Mouse (Mus musculus): ENCODE measurements around the gene Mrpl4.

Mrpl4 gene

DNA sequence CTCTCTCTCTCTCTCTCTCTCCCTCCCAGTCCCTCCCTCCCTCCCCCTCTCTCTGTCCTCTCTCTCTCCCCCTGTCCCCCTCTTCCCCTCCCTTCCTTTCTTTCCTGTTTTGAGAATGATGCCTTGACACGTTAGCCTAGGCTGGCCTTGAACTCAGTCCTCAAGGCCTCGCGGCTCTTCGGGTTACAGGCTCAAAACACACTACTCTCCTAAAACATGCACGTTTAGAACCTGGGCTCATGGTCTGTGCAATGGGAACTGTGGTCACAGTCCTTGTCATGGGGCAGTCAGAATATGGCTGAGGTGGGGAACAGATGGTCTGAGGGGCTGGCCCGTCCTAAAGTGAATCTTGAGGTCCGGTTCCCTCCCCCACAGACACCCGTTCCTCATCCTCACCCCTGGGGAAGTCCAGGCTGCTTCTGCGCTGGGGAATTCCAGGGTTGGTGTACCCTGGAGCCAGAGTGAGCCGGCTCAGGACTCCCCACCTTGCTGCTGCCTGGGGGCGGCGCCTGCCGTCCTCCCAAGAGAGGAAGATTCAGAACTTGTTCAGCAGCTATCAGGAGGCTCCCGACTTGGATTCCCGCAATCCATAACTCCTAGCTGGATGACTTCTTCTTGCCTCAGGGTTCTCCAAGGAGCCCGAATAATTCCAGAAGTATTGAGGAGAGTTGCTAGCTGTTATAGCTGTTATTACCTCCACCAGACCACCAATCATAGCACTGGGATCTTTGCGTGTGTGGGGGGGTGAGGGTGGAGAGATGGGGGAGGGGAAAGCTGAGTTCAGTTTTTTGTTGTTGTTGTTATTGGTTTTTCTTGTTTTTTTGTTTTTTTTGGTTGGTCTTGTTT, 14.0 kb downstream of the Mrpl4 start:
- CTCF ChIA-PET = interaction anchor here (0.9 kb wide), 1 partner anchor 13 kb away, joined by 4 read pairs; the partner anchor contains the start of gene Icam4

DNA sequence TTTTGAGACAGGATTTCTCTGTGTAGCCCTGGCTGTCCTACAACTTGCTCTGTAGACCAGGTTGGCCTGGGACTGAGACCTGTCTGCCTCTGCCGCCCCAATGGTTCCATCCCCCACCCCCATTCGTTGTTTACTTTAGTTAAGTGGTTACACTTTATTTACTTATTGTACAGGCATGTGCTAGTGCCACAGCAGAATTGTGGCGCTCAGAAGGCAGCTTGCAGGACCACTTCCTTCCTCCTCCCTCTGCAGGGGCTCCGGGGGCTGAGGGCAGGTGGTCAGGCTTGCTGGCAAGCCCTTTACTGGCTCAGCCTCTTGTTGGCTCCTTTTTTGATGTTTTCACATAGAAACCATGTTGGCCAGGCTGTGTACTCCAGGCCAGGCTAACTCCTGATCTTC, 14.6 kb downstream of the Mrpl4 start:
- CTCF ChIA-PET = interaction anchor here (0.9 kb wide), 1 partner anchor 12 kb away, joined by 4 read pairs; the partner anchor contains the start of gene Icam4

DNA sequence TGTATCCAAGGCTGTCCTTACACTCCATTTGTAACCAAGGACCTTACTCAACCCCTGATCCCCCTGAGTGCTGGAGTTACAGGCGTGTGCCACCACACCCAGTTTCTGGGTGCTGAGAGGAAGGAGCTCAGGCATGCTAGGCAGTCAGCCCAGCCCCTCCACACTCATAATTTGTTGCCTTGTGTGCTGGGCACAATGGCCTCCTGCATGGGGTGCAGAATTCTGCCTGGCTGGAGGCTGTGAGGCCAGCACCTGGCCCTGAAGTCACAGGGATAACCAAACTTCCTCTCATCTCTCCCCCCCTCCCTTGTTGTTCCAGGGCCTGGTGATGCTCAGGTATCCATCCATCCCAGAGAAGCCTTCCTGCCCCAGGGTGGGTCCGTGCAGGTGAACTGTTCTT, 16.1 kb downstream of the Mrpl4 start:
- CTCF ChIA-PET = no interaction called here

DNA sequence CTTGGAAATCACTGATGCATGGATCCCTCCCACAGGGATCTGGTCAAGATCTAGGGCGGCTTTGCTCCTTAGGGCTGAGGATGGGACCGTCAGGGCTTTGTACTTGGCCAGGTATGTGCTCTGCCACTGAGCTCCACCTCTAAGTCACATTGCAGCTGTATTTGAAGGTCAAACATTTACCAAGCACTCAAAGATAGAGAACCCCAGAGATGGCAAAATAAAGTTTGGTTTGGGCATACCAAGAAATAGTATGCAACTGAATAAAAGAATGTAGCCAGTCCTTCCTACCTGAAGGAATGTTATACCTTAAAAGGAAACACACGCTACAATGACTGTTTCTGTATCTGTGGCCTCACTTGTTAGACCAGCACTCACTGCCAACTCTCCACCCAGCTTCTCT, 18.8 kb downstream of the Mrpl4 start:
- CTCF ChIA-PET = no interaction called here

DNA sequence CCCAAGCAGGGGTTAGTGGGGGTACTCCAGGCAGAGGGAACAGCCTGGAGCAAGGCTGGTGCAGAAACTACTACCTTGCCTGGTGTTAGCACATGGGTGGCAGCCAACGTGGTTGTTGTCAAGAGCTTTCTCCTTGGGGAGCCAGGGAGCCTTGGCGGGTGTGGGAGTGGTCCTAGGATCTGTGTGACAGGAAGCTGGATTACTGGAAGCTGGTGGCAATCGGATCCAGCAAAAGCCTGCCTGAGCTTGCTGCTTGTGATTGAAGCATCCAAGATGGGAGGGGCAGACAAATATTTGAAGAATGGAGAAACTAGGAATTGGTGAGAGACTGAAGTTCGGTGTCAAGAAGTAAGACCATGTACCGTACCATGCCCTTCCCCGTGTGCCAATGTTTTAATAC, 19.8 kb downstream of the Mrpl4 start:
- CTCF ChIA-PET = no interaction called here

GRCm38 (mm10) chr9:21022726-21023125, 20.2 kb downstream of the Mrpl4 start:
- CTCF ChIA-PET = no interaction called here

DNA sequence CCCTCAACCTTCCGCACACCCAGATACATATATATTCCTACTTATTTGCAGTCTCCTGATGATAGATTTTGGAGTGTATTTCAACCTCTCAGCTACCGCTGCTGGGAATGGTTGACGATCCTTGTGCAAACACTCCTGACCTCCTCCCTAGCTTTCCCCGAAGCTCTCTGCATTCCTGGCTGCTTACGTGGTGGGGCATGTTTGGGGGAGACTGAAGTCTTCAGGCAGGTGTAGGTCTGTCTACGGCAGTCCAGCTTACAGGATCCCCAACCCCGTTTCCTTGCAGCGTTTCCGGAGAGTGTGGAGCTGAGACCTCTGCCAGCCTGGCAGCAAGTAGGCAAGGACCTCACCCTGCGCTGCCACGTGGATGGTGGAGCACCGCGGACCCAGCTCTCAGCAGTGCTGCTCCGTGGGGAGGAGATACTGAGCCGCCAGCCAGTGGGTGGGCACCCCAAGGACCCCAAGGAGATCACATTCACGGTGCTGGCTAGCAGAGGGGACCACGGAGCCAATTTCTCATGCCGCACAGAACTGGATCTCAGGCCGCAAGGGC, 22.8 kb downstream of the Mrpl4 start:
- CTCF ChIA-PET = no interaction called here

DNA sequence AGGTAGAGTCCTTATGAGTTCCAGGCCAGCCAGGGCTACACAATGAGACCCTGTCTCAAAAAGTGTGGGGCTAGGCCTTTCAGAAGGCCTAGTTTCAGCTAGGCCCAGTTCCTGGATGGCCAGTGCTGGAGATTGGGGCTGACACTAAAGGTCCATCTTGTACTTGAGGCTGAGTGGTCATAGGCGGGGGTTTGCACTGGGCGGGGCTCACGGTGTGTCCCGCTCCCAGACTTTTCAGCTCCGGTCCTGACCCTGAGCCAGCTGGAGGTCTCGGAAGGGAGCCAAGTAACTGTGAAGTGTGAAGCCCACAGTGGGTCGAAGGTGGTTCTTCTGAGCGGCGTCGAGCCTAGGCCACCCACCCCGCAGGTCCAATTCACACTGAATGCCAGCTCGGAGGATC, 24.3 kb downstream of the Mrpl4 start:
- CTCF ChIA-PET = interaction anchor here (0.6 kb wide), 1 partner anchor 47 kb away, joined by 3 read pairs; no protein-coding TSS in a partner anchor

DNA sequence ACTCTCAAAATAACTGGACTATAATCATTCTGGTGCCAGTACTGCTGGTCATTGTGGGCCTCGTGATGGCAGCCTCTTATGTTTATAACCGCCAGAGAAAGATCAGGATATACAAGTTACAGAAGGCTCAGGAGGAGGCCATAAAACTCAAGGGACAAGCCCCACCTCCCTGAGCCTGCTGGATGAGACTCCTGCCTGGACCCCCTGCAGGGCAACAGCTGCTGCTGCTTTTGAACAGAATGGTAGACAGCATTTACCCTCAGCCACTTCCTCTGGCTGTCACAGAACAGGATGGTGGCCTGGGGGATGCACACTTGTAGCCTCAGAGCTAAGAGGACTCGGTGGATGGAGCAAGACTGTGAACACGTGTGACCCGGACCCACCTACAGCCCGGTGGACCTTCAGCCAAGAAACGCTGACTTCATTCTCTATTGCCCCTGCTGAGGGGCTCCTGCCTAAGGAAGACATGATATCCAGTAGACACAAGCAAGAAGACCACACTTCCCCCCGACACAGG, 25.3 kb downstream of the Mrpl4 start:
- CTCF ChIA-PET = no interaction called here

- CTCF ChIA-PET = no interaction called here
Observed at GRCm38 (mm10) chr9:21028560-21029110, 26.1 kb downstream of the Mrpl4 start.

GRCm38 (mm10) chr9:21029291-21030054, 26.9 kb downstream of the Mrpl4 start, which contains the start of gene Icam4:
Icam4 (plus strand) TSS chr9:21029373.
- CTCF ChIA-PET = interaction anchor here (0.6 to 0.7 kb wide), 2 partner anchors 12 to 106 kb away, joined by 3 to 4 read pairs; no protein-coding TSS in a partner anchor

GRCm38 (mm10) chr9:21030055-21030600, 27.6 kb downstream of the Mrpl4 start:
- CTCF ChIA-PET = interaction anchor here (0.5 to 0.6 kb wide), 3 partner anchors 42 to 110 kb away, joined by 3 to 14 read pairs (median 8); no protein-coding TSS in a partner anchor

- CTCF ChIA-PET = interaction anchor here (0.5 to 0.6 kb wide), 4 partner anchors 42 to 110 kb away, joined by 3 to 14 read pairs (median 6); no protein-coding TSS in a partner anchor
Observed at GRCm38 (mm10) chr9:21030781-21031250, 28.3 kb downstream of the Mrpl4 start.

GRCm38 (mm10) chr9:21031251-21031895, 28.8 kb downstream of the Mrpl4 start:
- CTCF ChIA-PET = interaction anchor here (0.5 kb wide), 2 partner anchors 103 to 104 kb away, joined by 3 read pairs; no protein-coding TSS in a partner anchor

GRCm38 (mm10) chr9:21031896-21032351, 29.4 kb downstream of the Mrpl4 start, which contains the start of gene Icam5:
Icam5 (plus strand) TSS chr9:21032073.
- CTCF ChIA-PET = interaction anchor here (0.5 kb wide), 1 partner anchor 103 kb away, joined by 3 read pairs; no protein-coding TSS in a partner anchor

- CTCF ChIA-PET = interaction anchor here (0.7 kb wide), 1 partner anchor 187 kb away, joined by 6 read pairs; no protein-coding TSS in a partner anchor
Observed at GRCm38 (mm10) chr9:21032491-21032890, 30.0 kb downstream of the Mrpl4 start.

- CTCF ChIA-PET = interaction anchor here (0.6 to 0.7 kb wide), 3 partner anchors 118 to 190 kb away, joined by 3 to 9 read pairs (median 6); no protein-coding TSS in a partner anchor
Observed at GRCm38 (mm10) chr9:21033136-21033535, 30.6 kb downstream of the Mrpl4 start.

- CTCF ChIA-PET = no interaction called here
Observed at GRCm38 (mm10) chr9:21034481-21035085, 32.0 kb downstream of the Mrpl4 start.

GRCm38 (mm10) chr9:21035586-21035985, 33.0 kb downstream of the Mrpl4 start:
- CTCF ChIA-PET = interaction anchor here (0.5 kb wide), 1 partner anchor 66 kb away, joined by 3 read pairs; no protein-coding TSS in a partner anchor

Data from spleen, embryonic (tissue).